Mouse (Mus musculus): ENCODE measurements around the gene Cbx2.

The Cbx2 gene

DNA sequence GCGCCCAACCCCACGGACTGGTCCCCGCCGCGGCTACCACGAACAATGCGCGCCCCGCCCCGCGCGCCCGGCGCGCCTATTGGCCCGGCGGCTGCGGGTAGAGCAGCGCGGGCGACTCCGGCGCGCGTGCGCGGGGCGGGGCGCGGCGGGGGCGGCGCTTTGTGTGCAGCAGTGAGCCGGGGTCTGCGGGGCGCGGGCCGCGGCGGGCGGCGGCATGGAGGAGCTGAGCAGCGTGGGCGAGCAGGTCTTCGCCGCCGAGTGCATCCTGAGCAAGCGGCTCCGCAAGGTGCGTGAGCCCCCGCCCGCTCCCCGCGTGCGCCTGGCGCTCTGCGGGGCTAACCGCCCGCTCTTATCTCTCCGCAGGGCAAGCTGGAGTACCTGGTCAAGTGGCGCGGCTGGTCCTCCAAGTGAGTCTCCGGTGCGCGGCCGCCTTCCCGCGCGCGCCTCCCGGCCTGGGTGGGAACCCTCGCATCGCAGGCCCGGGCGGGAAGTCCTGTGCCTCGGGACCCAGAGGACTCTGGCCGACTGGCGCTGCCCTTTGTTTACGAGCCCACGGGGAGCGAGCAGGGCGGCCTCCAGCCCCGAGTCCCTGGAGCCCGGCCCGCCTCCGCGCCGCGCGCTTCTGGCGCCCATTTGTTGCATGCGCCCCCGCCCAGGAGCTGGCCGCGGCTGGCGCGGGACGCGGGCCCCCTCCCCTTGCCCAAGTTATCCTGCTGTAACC is at the start of gene Cbx2:
TSS of gene Cbx2 (plus strand) at position 68 of the 721 bp plus-strand sequence.
- peak; percentile 79 for DNase-seq (ENCODE audit: low read depth, low spot score)
- Histone ChIP-seq H3K27me3 (ENCODE audit: control insufficient read depth, insufficient read depth, low read length, poor library complexity, severe bottlenecking) (no peaks in the 10 kb centered on the region), H3K36me3 (ENCODE audit: control insufficient read depth, insufficient read depth, low read length, poor library complexity, severe bottlenecking) (no peaks in the 10 kb centered on the region)

DNA sequence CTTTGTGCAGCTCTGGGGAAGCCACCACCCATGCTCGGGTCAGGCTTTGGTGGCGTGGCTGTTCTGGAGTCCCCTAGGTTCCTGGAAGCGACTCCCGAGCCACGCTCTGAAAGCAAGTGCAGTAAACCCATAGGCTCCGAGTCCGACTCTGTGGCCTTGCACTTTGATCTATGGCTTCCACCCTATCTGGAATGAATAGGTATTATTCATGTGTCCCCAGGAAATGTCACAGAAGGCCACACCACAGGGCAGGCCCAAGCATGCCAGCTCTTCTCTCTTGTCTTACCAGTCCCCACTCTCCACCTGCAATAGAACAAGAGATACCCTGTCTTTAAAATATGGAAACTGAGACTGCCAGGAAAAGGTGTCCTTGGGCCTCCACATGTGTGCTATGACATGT is 48.4 kb upstream of the Cbx2 start:
- Histone ChIP-seq H3K27me3 (ENCODE audit: control insufficient read depth, insufficient read depth, low read length, poor library complexity, severe bottlenecking) (no peaks in the 10 kb centered on the region), H3K36me3 (ENCODE audit: control insufficient read depth, insufficient read depth, low read length, poor library complexity, severe bottlenecking) (no peaks in the 10 kb centered on the region)
- DNase-seq (ENCODE audit: low read depth, low spot score) = no peak

DNA sequence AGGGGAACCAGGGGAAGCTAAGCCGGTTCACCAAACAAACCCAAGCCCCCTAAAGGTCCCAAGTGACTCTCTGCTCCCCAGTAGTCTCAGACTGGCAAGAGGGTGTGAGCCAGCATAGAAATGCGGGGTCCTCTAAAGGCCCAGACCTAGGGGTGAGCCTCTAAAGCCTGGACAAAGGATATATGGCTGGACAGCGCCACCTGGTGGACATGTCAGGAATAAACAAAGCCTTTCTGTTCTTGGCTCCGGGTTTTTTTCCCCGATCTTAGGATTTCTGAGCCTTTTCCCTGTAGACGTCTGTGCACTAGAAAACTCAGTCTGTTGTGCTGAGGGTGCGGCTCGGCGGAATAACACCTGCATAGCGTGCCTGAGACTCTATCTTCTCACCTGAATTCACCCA is 47.3 kb upstream of the Cbx2 start:
- peak; percentile 74 for DNase-seq (ENCODE audit: low read depth, low spot score)
- no peaks in the 10 kb centered on the region for H3K27me3 ChIP-seq (ENCODE audit: control insufficient read depth, insufficient read depth, low read length, poor library complexity, severe bottlenecking)
- no peaks in the 10 kb centered on the region for H3K36me3 ChIP-seq (ENCODE audit: control insufficient read depth, insufficient read depth, low read length, poor library complexity, severe bottlenecking)

DNA sequence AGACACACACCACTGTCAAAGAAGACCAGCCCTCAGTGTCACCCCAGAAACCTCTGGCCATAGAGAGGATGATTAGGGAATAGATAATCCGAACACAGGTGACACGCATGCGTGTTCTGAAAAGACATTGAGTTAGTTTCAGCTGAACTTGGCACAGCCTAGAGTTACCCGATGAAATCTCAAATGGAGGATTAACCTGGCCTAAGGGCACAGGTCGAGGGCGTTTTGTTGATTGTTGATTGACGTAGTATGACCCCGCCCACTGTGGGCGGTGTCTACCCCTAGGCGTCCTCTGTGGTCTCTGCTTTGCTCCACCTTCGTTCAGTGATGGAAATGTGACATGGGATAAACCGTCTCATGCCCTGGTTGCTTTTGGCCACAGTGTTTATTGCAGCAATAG is 46.8 kb upstream of the Cbx2 start:
- no peaks in the 10 kb centered on the region for H3K27me3 ChIP-seq (ENCODE audit: control insufficient read depth, insufficient read depth, low read length, poor library complexity, severe bottlenecking)
- DNase-seq (ENCODE audit: low read depth, low spot score) = peak; percentile 58
- H3K36me3 ChIP-seq (ENCODE audit: control insufficient read depth, insufficient read depth, low read length, poor library complexity, severe bottlenecking) = no peaks in the 10 kb centered on the region

DNA sequence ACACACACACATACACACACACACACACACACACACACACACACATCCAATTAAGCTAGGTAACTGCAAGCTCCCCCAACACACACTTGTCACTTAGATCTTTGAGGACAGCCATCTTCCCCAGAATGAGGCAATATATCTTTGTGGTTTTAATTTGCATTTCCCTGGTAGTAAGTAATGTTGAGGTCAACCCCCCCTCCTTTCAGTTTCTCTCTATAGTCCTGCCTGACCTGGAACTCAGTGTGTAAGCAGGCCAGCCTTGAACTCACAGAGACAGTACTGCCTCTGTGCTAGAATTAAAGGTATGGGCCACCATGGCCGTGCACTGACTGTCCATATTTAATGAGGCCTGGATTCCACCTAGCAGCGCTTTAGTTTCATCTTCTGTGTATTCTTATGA is 42.4 kb upstream of the Cbx2 start:
- DNase-seq (ENCODE audit: low read depth, low spot score) = peak; percentile 80

DNA sequence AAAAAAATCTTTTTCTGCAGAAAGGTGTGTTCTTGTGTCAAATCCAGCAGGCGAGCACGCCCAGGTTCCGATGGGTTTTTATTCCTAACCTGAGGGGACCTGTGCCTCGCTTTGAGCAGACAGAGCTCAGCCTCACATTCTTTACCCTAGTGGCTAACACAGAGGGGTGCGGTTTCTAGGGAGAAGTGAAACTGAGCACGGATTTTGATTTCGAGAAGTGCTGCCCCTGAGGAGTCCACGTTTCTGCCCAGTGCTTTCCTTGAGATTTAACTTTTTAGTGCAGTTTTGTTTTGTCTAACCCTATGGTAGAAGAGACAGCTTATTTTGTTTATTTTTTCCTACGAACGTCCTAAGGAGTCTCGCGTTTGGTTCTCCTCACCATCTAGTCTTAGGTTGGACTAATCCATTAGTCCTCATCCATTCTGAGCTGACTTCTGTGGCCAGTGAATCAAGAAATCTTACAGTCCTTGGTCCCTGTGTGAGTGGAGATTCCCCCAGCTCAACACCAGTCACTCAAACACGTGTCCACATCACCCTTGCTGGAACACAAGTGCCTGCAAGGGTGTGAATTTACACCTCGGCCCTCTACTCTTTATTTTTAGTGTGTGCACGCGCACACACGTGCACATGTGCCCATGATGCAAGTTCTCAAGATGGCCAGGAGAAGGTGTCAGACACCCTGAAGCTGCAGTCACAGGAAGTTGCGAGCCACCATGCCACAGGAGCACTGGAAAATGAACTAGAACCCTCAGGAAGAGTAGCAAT is 41.6 kb upstream of the Cbx2 start:
- peak; percentile 84 for DNase-seq (ENCODE audit: low read depth, low spot score)
- Histone ChIP-seq H3K36me3 (ENCODE audit: control insufficient read depth, insufficient read depth, low read length, poor library complexity, severe bottlenecking) (no peaks in the 10 kb centered on the region), H3K27me3 (ENCODE audit: control insufficient read depth, insufficient read depth, low read length, poor library complexity, severe bottlenecking) (no peaks in the 10 kb centered on the region)

More for the DNA sequence above, 42.4 kb upstream of the Cbx2 start:
- H3K36me3 ChIP-seq (ENCODE audit: control insufficient read depth, insufficient read depth, low read length, poor library complexity, severe bottlenecking) = no peaks in the 10 kb centered on the region
- H3K27me3 ChIP-seq (ENCODE audit: control insufficient read depth, insufficient read depth, low read length, poor library complexity, severe bottlenecking) = no peaks in the 10 kb centered on the region

DNA sequence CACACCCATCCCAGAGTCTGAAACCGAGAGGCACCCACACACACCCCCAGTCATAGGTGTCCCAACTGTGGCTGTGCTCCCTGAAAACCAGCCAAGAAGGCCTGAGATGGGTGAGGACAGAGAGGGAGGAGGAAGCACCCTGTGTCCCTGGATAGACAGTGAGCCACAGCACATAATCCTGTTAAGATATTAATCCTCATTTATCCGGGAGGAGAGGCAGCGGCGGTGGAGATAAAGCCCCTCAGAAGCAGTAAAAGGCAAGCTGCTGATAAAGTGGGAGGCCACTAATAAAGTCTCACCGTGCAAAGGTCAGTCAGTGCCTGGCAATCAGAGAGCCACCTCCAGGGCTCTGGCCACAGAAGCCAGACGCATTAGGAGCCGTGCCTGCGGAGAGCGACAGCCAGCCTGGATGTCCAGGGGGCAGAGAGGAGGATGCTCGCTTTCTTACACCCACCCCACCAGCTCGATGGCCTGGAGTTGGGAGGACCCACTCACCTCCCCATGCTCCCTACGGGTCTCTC is 40.1 kb upstream of the Cbx2 start:
- H3K27me3 ChIP-seq (ENCODE audit: control insufficient read depth, insufficient read depth, low read length, poor library complexity, severe bottlenecking) = no peaks in the 10 kb centered on the region
- DNase-seq (ENCODE audit: low read depth, low spot score) = no peak
- no peaks in the 10 kb centered on the region for H3K36me3 ChIP-seq (ENCODE audit: control insufficient read depth, insufficient read depth, low read length, poor library complexity, severe bottlenecking)

DNA sequence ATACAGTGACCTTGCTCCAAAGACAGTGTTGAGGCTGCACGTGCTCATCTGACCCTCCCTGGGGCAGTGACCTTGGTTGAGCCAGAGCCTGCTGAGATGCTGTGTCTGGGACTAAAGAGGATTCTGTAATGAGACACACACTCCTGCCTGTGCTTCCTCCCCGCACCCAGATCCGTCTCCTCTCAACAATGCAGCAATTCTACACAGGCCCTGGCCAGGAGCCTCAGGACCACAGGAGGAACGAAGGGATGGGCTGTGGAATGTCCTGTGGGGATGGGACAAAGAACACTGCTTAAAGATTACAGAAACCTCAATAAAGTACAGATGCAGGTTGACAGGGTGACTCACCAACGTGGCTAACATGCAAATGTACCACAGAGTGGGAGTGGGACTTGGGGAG is 37.2 kb upstream of the Cbx2 start:
- Histone ChIP-seq H3K36me3 (ENCODE audit: control insufficient read depth, insufficient read depth, low read length, poor library complexity, severe bottlenecking) (no peaks in the 10 kb centered on the region), H3K27me3 (ENCODE audit: control insufficient read depth, insufficient read depth, low read length, poor library complexity, severe bottlenecking) (no peaks in the 10 kb centered on the region)
- no peak for DNase-seq (ENCODE audit: low read depth, low spot score)

DNA sequence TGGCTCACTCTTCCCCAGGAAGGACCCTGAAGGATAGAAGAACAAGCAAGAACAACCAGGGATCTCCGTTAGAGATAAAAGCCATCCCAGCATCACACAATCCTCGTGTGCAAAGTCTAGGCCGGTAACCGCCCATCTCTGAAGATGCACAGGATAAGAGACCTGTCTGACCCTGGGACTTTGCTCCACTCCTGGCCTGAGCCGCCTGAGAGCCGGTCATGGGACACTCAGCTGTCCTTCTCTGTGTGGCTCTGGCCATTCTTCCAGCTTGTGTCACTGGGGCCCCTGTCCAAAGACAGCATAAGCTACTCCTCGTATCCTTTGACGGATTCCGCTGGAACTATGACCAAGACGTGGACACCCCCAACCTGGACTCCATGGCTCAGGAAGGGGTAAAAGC is 34.8 kb upstream of the Cbx2 start, which contains the start of gene Enpp7:
TSS of gene Enpp7 (plus strand) at position 190 of the 400 bp plus-strand sequence.
- no peaks in the 10 kb centered on the region for H3K36me3 ChIP-seq (ENCODE audit: control insufficient read depth, insufficient read depth, low read length, poor library complexity, severe bottlenecking)
- DNase-seq (ENCODE audit: low read depth, low spot score) = no peak
- no peaks in the 10 kb centered on the region for H3K27me3 ChIP-seq (ENCODE audit: control insufficient read depth, insufficient read depth, low read length, poor library complexity, severe bottlenecking)

DNA sequence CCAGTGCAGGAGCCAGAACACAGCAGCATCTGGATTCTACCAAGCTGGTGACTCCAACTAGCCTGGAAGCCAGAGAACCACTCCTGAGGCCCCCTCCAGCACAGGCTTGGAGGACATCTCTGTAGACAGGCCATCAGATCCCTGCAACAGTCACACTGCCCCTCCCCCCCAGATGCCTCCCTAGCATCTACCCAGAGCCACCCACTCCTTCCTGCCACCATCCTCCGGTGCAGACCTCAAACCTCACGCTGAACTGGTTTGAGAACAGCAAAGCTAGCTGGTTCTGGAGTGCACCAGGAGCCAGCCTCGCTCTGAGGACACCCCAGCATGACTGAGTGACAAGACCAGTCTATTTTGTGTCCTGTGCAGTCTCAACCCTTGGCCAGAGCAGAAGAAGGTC is 30.0 kb upstream of the Cbx2 start:
- Histone ChIP-seq H3K36me3 (ENCODE audit: control insufficient read depth, insufficient read depth, low read length, poor library complexity, severe bottlenecking) (no peaks in the 10 kb centered on the region), H3K27me3 (ENCODE audit: control insufficient read depth, insufficient read depth, low read length, poor library complexity, severe bottlenecking) (no peaks in the 10 kb centered on the region)
- no peak for DNase-seq (ENCODE audit: low read depth, low spot score)

DNA sequence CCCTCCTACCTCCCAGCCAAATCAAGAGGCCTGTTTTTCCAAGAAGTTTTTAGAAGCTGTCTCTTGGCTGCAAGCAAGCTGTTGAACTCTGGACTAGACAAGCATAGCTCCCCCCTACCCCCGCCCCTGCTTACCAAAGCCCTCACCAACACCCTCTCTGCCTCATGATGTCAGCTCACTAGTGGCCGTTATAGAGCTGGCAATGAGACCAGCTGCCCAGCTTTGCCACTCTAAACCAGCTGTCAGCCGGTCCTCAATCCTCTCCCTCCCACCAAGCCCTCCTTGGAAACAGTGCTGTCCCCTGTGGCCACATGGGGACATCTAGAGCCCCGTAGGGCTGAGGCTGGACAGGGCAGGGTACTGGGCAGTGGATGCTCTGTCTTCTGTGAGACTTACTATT is 27.3 kb upstream of the Cbx2 start:
- no peaks in the 10 kb centered on the region for H3K27me3 ChIP-seq (ENCODE audit: control insufficient read depth, insufficient read depth, low read length, poor library complexity, severe bottlenecking)

DNA sequence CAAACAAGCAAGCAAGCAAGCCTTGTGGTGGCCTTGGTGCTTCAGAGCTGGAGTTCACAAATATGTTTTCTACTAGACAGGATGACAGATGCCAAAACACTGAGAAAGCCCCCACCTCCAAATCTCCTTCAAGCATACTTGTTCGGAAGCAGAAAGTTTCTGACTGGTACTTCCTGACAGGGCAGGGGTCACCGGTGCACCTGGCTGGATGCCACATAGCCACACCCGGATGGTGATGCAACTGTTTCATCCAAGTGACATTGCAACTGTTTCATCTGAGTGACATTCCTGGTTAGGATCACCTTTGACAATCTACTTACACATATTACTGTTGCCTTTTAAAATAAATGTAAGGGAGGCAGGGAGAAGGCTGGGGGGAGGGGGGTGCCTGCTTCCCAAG is 25.6 kb upstream of the Cbx2 start:
- DNase-seq (ENCODE audit: low read depth, low spot score) = no peak
- H3K27me3 ChIP-seq (ENCODE audit: control insufficient read depth, insufficient read depth, low read length, poor library complexity, severe bottlenecking) = no peaks in the 10 kb centered on the region
- H3K36me3 ChIP-seq (ENCODE audit: control insufficient read depth, insufficient read depth, low read length, poor library complexity, severe bottlenecking) = no peaks in the 10 kb centered on the region

More for the DNA sequence above, 27.3 kb upstream of the Cbx2 start:
- H3K36me3 ChIP-seq (ENCODE audit: control insufficient read depth, insufficient read depth, low read length, poor library complexity, severe bottlenecking) = no peaks in the 10 kb centered on the region
- DNase-seq (ENCODE audit: low read depth, low spot score) = no peak

DNA sequence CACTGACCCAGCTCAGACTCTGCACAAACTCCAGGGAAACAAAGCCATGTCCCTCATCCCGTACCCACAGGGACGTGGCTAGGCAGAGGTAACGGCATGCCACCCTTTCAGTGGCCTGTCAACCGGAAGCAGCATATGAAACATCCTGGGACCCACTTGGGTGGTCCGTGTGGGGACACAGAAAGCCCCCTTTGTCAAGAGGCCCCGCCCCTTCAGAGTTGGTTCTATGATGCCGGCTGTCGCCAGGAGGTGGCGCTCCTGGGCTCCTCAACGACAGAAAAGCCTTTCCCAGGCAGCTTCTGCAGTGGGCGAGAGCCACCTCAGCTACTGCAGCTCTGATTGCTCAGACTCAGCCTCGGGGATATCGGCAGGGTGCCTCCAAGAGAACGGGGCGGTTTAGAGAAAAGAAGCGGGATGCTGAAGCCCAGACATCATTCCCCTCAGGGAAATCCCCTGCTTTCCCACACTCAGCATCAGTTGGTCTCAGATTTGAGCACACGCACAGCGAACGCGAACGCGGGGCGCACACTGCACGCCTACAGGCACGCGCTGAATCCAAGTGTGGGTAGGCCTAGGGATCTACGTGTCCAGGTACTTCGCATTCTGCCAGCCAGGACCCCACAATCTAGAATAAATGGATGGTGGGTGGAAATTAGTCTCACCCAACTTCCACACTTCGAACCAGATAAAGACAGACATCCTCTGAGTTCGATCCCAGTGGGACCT is 24.1 kb upstream of the Cbx2 start:
- Histone ChIP-seq H3K36me3 (ENCODE audit: control insufficient read depth, insufficient read depth, low read length, poor library complexity, severe bottlenecking) (no peaks in the 10 kb centered on the region), H3K27me3 (ENCODE audit: control insufficient read depth, insufficient read depth, low read length, poor library complexity, severe bottlenecking) (no peaks in the 10 kb centered on the region)
- peak; percentile 81 for DNase-seq (ENCODE audit: low read depth, low spot score)

DNA sequence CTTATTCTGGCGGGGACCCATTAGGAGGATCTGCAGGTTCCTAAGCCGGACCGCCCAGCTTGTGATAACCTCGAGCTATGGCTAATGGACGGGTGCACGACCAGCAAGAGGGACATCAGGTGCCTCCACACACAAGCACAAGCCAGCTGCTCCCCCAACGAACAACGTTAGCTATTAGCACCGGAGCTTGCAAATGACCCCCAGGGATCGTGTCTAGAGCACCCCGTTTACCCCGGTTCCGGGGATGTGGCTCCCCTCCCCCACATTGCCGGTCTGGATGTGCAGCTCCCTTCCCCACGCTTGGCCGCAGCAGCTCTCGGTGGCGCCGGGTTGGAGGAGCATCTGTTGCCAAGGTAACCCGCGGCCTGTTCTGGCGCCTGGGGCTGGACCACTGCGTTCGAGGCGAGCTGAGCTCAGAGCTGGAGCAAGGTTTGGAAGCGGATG is 23.4 kb upstream of the Cbx2 start:
- no peak for DNase-seq (ENCODE audit: low read depth, low spot score)
- no peaks in the 10 kb centered on the region for H3K36me3 ChIP-seq (ENCODE audit: control insufficient read depth, insufficient read depth, low read length, poor library complexity, severe bottlenecking)
- H3K27me3 ChIP-seq (ENCODE audit: control insufficient read depth, insufficient read depth, low read length, poor library complexity, severe bottlenecking) = no peaks in the 10 kb centered on the region

DNA sequence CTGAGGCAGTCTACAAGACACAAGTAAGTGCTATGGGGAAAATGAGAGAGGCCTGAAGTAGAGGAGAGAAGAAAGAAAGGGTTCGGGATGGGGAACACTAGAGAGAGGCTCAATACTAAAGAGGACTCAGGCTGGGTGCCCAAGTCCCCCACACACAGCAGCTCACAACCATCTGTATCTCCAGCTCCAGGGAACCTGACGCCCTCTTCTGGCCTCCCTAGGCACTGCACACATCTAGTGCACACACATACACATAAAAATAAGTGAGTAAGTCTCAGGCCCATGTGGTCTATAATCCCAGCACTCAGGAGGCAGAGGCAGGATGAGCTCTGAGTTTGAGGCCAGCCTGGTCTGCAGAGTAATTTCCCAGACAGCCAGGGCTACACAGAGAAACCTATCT is 21.9 kb upstream of the Cbx2 start:
- Histone ChIP-seq H3K36me3 (ENCODE audit: control insufficient read depth, insufficient read depth, low read length, poor library complexity, severe bottlenecking) (no peaks in the 10 kb centered on the region), H3K27me3 (ENCODE audit: control insufficient read depth, insufficient read depth, low read length, poor library complexity, severe bottlenecking) (no peaks in the 10 kb centered on the region)
- DNase-seq (ENCODE audit: low read depth, low spot score) = no peak
